Mouse (Mus musculus) spleen, postnatal 36 days (tissue): Measurements from ENCODE around the gene Sox5.

Experiments
- DNase-seq, 2 experiments: peaks; one replicate each; pipeline ENCODE4 v3.0.0; 2022; ENCODE audit warnings: low spot score in 2 of 2, mixed read lengths in 1 of 2

The Sox5 gene

DNA sequence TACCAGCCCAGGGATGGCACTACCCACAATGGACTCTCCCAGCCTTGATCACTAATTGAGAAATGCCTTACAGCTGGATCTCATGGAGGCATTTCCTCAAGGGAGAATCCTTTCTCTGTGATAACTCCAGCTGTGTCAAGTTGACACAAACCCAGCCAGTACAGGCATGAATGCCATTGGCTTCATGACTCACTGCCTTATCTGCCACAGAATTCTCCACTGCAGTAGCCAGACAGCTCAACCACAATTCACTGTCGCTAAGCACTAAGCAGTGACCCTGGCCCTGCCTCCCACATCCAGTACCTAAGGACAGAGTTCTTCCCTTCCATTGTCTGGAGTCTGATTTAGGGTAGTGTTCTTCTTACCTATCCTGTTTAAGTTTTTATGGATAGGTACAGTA, 65.4 kb downstream of the Sox5 start:
- DNase-seq, result no peak

DNA sequence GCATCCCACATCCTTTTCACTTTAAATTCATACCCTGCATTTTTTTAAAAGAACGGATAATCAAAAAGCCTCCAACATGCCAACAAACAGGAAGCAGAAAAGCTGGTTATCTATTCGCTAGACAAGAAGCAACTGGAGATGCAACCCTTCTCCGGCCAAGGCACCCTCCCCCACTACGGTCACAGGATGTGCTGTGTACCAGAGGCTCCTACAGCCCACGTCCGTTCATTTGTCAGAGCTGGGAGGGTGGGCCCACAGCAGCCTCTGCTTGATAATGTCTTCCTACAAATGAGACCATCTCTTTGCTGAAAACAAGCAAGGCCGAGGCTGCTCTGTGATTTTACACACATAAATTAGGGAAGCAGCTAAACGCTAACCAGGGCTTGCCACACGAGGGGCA, 69.9 kb downstream of the Sox5 start:
- DNase-seq, result peak; percentile 19

DNA sequence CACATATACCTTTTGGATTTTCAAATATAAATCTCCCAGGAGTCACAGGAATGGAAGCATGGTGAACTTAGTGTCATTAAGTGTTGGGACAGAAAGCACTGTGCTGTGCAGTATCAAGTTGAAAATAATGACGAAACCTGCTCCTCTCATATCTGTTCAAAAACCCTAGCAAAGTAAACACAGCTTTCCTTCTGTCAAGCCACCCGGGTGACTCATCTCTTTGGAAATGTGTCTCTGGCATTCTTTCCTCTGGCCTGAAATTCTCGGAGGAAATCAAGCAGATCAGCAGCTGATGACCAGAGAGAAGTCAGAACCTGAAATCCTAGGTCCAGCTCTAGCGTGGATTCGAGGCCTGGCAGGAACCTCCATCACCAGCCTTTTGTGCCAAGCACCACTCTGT, 71.0 kb downstream of the Sox5 start:
- DNase-seq, result no peak

DNA sequence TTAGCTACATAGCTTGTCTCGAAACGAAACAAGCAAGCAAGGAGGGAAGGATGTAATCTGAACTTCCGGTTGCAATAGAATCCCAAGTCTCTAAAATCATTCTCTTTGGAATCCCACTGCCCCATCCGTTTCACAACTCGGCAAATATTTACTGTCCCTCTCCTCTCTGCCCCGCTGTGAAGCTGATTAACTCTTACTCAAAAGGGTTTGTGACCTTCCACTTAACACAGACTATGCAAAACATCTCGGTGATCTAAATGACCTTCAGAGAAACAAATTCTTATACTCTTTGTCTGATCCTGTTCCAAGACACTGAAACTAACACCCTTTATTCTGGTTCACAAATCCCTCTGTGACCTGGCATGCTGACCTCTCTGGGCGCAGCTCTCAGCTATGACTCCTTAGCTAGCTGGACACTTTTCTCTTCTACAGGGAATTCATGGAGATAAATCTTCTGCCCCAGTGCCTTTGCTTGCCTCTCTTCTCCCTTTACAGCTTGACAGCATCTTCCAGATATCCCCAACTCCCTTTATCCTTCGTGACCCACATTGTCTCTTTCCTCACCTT, 72.1 kb downstream of the Sox5 start:
- no peak for DNase-seq

DNA sequence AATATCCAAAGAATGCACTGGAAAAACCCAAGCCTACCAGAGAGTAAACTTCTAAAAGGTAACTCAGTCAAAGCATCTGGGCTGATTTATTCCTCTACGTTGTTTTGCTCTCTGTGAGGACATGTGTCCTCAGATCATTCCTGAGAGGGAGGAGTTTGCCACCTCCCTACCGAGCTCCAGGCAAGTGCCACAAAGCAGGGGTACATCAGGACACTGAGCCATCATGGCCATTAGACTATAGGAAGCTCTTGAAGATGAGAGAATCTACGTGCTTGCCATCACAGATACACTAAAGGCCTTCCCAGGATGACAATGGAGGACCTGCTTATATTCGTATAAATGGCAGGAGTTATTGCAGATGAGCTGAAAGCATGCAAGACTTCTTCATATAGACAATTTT, 73.4 kb downstream of the Sox5 start:
- no peak for DNase-seq

DNA sequence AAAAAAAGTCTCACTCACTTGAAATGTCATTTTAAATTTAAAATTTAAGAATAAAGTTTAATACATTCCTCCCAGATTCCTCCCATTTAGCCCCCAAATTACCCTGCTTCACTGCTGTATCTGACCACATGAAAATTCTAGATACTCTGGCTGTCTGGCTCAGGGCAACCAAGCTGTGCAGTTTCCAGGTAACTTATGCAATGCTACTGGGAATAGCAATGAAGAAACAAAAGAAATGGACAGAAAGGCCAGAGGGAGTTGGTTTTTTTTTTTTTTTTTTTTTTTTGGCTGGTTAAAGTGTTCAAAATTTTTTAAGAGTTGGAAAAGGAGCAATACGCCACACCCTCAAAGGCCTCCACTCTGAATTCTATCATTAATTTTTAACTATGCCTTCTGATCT, 73.8 kb downstream of the Sox5 start:
- no peak for DNase-seq

DNA sequence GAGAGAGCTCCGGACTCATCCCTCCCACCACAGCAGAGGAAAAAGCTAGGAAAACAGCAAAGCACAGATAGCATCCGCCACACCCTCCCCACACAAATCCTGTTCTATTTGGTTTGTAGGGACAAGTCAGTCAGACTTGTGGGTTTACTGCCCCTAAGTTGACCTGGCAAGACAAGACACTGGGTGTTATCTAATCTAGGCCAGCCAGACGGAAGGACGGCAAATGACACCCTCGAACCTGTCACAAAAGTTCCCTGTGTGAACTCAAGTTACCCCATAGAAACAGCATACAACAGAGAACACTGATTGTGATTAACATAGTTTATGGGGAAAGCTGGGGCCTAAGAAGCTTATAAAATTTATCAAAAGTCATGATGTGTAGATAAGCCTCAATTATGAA, 76.8 kb downstream of the Sox5 start:
- no peak for DNase-seq

DNA sequence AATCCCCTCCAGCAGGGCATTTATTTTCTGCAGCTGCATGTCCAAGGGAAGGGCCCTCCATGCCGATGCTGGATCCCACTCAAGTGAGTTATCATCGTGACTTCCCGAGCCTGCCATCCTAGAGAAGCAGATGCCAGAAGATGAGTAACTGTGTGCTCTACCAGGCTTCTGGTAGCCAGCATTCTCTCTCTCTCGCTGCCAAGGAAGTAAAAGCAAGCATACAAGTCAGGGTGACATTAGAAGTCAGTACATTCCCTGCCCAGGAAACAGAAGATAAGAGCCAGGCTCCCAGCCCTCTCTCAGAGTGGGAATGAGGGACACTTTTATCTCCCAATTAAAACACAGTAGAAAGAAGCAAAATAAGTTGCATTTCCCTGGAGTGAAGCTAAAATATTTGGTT, 86.1 kb downstream of the Sox5 start:
- DNase-seq, result no peak

DNA sequence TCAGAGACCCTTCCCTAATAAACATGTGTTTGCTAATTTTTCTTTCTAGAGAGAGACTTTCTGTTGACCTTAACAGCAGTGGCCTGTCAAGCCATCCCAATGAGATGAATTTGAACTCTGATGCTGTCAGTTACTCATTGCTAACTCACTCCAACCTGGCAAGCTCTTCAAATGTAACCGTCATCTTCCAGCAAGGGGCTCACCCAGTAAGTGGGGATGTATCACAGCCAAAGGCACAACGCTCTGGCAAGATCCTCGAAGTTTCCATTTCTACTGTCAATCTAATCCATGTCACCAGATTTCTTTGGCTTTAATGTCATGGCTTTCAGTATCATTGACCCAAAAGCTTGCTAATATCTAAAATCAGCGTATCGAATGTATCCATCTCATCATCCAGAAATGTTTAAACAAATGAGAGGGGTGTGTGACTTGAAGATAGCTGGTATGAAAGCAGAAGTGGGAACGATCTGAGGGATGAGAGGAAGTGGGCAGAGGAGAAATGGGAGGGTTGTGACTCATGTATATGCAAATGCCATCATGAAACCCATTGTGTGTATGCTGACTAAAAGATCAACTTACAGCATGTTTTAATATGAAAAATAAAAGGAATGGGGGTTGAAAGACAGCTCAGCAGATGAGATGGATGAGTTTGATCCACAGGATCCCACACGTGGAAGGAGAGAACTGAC, 88.4 kb downstream of the Sox5 start:
- peak; percentile 22 to 50 for DNase-seq

DNA sequence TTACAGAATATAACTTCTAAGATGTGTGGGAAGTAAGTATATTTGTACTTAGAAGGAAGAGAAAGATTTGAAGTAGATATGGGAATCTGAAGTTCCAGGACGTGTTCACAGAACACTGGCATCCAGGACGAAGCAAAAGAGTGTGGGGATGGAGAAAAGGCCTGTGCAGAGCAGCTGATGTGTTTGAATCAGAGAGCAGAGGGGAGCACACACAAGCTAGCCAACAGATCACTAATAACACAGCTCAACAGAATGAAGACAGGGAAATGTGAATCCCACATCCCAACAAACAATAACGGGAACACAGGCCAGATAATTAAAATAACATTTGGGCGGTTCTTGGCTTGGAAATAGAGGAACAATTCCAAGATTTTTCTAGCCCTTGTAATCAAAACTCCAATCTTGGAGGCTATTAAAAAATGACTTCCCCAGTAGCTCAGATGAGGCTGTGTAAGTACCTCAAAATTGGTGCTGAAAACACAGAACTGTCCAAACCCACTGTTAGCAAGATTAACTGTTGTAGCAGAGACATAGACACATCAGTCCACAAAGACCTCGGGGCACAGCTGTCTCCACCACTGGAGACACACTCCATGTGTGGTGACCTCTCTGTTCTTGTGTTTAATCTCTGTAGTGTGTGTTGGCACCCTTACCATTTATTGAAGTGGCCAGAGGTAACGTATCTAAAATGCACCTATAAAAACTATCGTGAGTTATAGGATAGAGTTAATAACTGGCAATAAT, 90.3 kb downstream of the Sox5 start:
- no peak for DNase-seq

DNA sequence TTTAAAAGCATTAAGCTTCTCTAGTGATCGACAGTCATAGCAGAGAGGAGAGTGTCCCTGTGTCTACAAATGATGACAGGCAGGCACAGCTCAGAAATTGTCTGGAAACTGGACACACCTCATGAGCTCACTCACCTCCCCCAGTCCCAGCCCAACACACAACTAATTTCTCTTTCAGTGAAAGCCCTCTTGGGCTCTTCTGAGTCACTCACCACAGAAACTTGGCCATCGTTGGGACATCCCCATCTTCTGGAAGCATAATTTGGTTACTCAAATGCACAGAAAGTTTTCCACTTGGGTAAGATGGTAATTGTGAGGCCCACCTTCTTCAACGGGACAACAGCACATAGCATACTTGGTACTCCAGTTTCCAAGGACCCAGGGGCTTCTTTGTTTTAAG, 92.7 kb downstream of the Sox5 start:
- DNase-seq, result peak; percentile 45 to 46

DNA sequence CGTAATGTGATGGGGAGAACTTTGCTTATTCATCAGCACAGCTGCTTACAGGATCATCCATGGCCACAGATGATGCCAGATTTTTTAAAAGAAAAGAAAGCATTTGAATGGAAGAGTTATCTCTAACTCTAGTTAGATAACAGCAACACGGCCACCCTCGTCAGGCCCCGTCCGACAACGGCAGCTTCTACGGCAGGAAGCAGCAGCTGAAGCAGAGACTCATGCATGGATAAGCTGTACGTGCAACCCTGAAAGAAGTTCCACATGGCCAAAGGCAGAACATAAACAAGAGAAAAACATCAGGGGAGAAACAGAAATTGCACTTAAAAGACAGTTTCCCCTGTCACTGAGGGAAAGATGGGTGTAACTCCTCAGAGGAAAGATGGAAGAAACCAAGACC, 94.1 kb downstream of the Sox5 start:
- peak; percentile 58 to 67 for DNase-seq

DNA sequence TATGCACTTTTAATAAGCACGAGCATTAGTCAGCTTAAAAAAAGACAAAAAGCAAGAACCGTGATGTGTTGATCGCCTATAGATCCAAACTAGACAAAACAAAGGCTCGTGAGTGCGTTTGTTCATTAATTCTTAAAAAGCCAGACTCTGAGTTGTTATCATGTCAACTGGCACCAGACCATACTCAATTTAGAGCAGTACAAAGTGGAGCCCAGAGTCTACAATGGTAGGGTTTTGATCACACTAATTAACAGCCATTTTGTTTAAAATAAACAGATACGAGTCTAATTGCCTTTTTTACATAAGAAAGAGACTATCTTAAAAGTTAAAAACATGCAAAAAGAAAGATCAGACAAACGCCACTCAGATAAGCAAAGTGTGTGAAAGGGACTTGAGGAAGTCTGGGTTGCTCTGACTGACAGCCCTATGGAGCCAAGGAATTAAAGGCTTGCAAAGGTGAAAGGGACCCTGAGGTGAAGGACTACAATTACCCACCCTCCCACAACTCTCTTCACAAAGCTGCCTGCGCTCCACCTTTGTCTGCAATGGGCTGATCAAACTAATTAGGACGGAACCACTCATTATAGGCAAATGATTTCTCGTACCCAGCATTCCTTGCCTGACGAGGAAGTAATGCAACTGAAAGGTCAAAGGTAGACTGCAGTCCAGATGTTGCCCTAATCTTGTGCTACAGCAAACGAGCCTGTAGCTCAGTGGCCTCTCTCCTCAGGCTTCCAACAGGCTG, 100.6 kb downstream of the Sox5 start:
- no peak for DNase-seq

DNA sequence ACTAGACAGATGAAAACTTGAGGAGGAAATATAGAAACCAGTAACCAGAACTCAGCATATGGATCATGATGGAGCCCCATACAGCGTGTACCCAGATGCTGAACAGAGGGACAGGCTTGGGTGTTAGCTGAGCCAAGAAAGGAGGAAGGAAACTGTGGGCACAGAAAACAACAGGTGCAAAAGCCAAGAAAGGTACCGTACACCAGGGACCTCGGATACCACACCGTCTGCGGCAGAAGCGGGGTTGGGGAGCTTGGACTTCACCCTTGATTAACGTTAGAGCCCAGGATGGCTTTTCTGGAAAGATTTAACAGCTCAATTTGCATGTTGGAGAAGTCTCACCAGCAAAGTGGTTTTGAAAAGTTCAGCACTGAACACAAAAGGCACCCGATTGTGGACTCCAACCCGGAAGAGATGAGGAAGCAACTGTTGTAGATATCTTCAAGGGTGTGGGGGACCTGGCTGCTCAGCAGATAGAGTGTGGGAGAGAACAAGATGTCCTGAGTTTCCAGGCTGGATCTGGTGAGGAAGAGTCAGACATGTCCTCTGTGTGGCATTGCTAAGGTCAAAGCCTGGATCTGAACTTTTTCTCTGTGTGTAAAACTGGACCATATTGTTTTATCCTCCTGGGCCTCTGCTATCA, 104.2 kb downstream of the Sox5 start:
- peak; percentile 71 to 75 for DNase-seq

DNA sequence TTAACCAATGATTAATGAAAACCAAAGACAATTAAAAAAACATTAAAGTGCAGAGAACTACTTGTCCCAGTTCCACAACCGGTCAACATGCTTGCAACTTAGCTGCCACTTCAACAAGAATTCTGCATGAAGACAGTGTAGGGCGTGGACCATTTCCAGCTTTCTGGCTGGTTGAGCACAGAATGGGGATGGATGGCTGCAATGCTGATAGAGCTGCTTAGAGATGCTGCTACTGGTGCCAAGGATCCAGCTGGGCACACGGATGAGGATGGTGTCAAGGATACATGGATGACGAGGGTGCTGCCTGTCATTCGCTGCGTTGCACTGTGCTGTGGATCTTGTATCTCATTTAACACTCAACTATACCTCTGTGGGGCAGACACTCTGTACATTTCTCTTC, 106.7 kb downstream of the Sox5 start:
- no peak for DNase-seq

DNA sequence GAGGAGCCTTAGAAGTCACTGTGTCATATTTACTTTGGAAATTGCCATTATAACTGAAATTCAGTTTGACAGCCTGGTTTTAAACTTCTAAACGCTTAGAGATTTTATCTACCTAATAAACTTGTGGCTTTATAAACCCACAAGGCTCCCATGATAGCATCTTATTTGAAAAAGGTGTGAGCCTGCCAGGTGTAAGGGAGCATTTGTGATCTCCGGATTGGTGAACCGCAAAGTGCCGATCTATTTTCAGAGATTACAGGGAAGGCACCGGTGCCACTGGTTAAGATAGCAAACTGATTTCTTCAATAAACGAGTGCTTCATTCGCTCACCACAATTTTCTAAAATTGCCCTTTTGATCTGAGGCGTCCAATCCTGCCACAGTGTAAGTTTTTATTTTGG, 107.9 kb downstream of the Sox5 start:
- DNase-seq, result no peak

DNA sequence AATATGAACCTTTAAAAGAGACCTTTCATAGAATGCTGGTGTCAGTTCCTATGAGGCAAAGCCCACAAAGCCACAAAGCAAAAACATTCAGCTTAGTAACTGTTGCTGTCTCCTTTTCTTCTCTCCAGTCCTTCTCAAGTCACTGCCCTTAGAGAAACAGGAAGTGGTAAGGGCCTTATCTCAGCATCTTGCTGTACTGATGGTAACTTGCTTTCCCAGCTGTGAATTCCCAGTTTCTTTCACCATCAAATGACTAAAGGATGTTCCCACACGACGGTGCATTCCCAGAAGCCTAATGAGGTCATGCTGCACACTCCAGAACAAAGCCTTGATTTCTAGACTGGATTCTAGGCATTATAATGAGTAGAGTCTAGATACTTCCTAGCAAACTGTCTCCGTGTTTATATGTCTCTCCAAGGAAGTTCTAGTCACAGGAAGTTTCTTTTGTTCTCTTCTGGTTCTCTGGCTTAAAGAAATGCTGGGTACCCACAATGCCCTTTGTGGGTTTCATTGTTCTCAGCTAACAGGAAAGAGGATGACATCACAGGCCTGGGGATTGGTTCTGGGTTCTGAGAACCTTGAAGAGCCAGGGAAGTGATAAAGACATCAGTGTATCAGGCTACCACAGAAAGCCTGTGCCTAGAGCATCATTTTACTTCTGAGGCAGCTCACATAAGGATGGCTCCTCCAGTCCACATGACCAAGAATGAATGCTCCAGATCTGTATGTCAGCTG, 111.2 kb downstream of the Sox5 start:
- peak; percentile 46 to 52 for DNase-seq

DNA sequence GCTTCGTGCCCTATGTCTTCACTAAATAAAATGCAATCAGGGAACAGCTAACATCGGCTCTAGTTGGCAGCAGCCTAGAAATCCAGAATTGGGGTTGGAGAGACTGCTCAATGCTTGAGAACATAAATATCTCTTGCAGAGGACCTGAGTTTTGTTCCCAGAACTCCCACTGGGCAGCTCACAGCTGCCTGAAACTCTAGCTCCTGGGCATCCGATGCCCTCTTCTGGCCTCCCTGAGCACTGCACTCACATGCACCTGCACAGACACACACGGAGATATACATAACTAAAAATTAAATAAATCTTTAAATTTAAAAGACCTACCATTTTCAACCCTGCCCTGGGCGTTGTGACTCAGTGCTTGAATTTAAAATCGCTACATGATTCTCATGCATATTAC, 115.2 kb downstream of the Sox5 start:
- no peak for DNase-seq

DNA sequence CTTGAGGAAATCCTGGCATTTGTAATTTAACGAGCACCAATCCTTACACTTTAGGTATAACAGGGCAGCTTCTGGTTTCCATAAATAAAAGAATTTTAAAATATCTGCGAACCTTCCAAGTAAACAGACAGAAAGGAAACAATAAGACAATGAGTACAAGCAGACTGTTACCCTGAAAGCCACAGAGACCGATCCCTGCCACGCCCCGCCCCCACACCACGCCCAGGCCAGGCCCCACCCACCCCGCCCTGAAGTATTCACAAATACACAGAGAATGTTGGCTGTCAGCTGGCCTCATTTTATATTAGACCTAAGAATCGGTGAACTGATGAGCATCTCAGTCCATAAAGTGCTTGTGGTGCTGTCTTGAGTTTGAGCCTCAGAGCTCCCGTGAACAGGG, 117.0 kb downstream of the Sox5 start:
- DNase-seq, result no peak

DNA sequence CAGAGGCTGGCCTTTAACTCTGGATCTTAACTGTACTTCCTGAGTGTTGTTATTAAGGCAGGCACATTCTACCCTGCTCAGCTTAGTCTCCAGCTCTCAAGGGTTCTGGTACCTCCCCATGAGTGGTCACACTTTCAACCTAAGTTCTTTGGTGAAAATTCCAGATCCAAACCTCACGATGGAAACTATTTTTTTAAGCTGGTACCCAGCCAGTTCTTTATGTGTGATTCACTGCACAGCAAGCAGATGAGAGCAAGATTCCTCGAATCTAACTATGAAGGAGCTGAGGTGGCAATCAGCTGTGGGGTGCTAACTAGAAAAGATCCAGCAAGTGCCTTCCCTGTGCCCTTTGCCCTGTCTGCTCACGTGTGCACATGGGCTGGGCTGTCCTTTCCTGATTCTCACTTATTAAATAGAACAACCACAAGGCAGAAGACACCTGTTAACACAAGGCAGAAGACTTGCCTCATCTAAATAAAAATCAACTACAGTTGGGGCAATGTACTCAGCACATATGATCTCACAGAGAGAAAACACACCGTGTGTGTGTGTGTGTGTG, 118.2 kb downstream of the Sox5 start:
- no peak for DNase-seq
